Mouse (Mus musculus): ENCODE results near the gene Tssk6.

The Tssk6 gene

DNA sequence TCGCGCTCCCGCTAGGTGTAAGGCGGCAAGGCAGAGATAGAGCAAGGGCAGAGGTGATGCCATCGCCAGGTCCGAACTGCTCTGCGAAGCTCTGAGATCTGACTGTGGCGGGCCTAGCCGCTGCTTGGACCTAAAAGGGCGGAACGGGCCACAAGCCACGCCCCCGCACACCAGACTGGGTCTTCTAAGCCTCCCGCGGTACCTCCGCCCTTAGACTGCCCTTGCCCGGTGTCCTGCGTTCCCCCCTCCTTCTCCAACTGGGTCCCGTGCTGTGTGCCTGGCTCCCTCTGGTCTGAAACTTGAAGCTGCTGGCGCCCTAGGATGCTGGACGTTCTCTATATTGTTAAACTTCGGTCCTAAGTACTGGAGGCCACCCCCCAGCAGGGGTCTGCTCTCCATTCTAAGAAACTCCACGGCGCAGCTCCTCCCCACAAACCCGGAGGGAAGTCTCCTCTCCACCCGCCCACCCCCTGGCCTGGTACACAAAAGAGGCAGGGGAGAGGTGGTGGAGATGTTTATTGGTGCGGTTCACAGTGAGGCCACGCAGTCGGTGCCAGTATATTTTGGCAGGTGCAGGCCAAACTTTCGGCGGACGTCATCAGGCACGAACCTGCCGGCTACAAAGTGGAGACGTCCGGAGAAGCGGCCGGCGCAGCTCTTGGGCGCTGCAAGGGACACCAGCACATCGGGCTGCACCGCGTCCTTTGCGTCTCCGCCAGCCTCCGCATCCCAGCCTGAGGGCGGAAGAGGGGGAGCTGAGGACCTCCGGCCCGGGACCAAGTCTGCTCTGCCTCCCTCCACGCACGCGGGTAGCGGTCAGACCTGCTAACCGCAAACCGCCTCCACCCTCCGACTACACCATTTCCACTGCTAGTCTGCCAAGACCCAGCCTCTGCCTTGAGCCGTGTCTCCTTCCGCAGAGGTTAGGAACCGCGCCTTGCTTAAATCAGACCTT is 14.4 kb upstream of the Tssk6 start, which contains the start of gene Cilp2:
Cilp2 (minus strand) TSS at position 399 of the 955 bp plus-strand sequence.
- peak; percentile 47 for DNase-seq

DNA sequence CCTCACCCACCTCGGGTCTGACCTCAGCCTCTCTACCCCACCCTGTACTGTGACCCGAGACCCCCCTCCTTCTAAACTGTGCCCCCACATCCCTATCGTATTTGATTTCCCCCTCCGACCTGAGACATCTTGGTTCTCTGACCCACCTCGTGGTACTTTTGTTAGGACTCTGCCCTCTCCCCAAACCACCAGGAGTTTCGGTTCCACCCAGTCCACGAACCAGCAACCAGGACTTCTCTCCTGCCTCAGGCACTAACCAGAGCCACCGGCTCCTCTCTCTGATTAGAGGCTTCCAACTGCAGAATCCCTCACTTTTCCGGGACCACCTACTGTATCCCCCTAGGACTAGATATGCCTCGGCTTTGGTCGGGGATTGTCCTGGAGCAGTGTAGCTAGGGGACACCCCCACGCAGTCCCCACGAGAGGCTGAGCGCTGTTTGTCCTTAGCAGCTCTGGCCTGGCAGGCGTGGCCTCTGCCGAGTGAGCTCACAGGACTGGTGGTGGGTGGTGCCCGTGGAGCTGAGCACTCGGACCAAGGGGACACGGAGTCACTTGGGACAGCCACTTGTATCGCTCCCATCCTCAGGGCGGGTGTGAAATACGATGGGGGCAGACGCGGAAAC is 13.6 kb upstream of the Tssk6 start:
- DNase-seq, result no peak

DNA sequence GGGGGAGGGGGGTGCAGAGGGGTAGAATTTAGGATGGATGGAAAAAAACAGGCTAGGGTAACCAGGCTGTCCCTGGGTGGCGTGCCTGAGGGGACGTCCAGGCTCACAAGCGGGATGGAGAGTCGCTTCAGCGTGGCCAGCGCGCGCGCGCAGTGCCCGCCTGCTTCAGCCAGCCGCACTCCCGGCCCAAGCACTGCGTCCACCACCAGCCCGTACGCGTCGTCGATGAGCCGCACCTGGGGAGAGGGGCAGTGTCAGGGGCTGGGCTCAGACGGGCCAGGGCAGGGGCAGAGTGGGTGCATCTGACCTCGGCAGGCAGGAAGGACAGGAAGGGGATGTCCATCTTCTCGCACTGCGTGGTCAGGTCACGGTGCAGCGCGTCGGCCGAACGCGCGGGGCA is 13.1 kb upstream of the Tssk6 start:
- no peak for DNase-seq

DNA sequence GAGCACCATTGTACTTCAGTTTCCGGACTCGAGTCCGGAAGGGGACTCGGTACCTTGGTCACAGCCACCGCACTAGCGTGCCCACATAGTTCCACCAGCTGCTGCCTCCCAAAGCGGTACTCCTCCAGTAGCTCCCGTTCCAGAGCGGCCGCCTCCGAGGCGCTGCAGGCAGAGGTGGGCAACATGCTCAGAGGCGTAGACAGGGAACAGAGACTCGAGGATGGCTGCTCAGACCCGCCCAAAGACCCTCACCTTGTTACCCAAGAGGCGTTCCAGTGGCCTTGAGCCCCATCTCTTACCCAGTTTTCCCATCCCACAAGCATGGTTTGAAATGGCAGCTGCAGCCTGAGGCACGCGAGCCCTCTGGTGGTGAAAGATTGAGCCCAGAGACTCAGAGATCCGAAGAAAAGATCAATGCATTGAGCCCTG is 11.2 kb upstream of the Tssk6 start:
- DNase-seq, result no peak

DNA sequence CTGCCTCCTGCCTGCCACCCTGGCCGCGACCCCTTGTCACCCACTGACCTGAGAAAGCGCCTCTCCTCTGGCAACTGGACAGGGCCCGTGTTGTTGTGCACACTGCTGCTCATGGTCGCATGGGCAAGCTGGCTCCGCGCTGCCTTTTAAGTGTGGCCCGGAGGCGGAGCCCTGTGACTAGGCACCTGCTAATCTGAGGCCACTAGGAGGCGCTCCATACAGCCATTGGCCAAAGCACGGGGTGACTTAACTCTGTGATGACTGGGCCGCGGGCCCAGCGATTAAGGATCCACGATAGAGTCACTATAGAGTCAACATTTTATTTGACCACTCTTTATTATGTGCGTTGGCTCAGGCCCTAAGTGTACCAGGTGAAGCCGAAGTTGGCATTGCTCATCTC is 8.1 kb upstream of the Tssk6 start:
- DNase-seq, result peak; percentile 67

DNA sequence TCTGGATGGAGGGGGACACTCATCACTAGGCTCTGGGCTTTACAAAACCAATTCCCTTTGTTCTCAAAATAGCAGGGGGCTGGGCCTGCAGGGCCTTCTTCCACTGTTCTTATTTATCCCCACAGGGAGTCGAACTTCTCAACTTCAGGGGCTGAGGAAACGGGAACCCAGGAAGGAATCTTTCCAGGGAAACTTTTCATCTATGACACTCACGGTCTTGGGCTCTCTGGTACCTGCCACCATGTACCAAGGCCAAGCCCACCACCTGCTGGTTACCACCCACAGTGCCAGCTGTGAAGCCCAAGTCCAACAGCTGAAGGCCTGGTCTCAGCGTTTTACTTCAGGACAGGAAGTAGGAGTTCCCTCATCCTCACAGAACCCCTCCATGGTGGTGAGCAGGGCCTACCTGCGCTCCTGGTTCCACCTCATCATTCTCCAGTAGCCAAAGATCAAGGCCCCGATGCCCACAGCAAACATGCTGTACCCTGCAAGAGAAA is 7.1 kb upstream of the Tssk6 start:
- DNase-seq, result no peak

DNA sequence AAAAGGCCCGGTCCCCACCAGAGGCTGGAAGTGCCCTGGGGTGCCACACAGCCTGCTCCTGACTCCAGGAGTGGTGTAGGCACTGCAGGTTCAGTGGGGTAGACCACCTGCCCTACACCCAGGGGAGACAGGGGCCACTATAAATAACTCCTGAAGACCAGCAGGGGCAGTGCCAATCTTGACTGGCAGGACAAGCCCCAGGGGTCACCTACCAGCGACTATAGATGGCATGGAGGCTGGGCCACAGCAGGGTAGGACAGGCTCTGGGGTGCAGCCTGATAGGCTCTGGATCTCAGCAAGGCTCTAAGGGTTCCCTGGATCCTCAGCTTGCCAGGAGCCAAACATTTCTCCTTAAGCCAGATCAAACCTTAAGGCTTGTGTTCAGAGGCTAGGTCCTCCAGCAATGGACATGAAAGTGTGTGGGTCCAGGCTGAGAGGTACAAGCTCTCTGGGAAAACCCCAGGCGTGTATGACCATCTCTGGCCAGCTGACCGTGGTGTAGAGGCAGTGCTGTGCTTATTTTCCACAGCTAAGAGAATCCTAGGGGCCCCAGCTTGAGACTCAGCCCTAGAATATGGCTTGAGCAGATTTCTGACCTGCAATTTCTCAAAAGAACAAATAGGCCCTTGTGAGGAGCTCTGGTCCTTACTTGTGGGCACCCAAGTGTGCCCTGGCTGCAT is 6.1 kb upstream of the Tssk6 start:
- DNase-seq, result no peak

DNA sequence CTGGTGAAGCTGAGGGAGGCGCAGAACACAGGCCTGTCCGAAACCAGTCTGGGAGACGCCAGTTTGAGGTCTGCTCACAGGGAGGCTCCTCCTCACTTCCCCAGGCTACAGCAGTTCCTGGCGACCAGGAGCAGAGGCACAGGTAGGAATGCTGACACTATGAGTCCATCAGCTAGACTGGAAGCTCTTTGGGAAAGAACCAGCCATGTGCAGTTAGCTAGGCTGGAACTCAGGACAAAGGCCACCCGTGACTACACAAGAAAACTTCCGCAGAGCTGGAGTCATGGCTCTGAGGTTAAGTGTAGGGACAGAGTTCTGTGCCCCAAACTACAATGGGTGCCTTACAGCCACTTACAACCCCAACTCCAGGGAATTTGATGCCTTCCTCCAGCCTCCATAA is 4.1 kb upstream of the Tssk6 start:
- peak; percentile 57 for DNase-seq

DNA sequence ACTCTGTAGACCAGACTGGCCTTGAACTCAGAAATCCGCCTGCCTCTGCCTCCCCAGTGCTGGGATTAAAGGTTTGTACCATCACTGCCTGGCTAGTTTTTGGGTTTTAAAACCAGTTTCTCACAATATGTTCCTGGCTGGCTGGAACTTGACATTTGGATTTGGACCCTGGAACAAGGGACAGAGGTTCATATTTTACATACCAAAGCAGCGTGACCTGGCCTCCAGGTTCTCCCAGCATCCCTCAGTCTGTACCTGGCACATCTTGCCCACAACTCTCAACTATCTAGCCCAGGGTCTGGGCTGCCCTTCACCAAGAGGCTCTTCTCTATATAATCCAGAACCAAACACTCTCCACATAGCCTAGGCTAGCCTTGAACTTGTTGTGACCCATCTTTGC is 2.1 kb upstream of the Tssk6 start:
- peak; percentile 71 for DNase-seq

DNA sequence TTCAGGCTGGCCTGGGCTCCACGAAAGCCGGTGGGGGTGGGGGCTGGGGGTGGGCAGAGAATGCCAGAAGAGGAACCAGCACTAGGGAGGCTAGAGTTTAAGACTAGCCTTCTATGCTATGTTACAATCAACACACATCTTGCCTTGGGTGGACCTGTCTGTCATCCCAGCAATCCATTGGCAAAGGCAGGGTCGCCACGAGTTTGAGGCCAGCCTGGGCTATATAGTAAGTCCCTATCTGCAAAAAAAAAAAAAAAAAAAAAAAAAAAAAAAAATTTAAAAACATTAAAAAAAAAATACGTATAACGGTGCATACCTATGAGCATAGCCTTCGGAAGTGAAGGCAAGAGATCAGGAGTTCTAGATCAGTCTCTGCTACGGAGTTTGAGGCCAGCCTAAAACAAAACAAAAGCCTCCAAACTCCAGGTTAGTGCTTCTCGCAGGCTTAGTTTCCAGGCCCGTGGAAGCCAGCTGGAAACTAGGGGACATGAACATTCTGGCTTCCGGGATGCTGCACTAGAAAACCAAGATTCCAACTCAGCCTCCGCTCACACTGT is 1.0 kb upstream of the Tssk6 start:
- peak; percentile 33 for DNase-seq

DNA sequence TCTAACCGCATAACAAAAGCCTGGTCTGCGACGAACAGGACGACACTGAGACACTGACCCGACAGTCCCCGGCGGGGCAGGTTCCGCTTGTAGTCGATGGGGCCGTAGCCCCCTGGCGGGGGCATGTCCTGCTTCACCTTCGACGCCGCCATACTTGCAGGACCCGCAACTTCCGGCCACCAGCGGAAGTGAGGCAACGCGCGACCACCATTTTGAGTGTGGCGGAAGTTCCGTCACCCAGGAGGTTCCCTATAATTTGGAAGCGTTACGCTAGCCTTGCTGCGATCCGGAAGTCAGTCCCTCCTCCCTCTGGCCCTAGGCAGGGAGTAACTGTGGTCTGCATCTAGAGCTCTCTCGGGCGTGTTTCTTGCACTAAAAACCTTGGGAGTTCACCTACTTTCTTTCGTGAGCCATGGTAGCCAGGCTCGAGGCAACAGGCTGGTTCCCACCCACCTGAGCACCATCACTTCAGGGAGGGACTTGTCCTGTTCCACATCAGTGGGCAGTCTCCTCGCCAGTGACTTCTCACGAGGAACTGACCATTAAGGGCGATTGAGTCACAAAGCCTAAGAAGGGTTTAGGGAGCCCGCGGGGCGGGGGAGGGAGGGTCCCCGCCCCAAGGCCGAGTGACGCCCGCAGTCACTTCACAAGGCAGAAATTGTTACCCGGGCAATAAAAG is 361 bp upstream of the Tssk6 start:
- peak; percentile 98 for DNase-seq

DNA sequence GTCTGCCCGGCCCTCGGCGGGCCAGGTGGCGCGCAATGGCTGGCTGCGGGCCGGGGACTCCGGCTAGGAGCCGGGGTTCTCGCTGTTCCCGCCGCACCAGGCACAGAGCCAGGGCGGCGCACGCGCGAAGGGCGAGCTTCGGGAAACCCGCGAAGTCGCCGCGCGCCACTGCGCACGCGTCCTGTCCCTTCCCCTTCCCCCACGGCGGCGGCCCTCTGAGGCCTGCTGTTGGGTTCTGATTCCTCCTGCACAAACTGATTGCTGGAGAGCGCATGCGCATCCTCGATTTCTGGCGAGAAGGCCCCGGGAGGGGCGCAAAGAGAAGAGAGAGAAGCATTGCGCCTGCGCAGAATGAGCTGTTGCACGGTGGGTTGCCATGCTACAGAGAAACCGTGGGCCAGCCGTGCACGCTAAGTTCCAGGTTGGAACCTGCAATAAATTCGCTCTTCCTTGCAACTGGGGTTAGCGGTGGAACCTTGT is 1.1 kb downstream of the Tssk6 start:
- DNase-seq, result peak; percentile 99

DNA sequence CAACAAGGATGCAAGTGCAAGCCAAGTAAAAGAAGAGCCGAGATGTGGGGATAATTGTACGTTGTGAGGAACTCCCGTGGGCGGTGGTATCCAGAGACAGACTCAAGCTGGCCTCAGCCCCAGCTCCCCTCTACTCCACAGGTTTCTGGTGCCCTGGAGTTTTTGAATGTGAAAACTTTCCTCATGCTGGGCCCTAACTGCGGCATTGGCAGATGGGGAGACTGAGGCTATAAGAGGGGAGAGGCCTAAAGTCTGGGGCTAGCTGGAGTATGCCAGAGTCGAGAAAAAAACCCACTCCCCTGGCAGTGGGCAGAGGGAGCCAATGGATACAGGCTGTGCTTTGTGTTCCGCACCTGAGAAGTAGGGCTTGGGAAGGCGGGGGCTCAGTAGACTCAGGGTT is 2.1 kb downstream of the Tssk6 start:
- DNase-seq, result no peak

DNA sequence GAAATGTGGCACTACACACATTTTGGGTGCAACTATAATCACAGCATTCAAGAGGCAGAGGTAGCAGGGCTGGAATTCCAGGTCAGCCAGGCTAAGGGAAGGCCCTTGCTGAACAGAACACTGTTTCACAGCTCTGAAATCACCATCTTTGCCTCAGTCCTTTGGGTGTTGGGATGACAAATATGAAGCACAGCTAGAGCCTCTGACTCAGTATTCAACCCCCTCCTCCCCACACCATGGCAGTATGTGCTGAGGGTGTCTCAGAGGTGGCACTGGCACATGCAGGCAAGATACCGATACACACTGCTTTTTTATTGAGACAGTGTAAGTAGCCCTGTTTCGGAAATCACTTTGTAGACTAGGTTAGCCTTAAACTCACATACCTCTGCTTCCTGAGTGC is 4.3 kb downstream of the Tssk6 start:
- no peak for DNase-seq

DNA sequence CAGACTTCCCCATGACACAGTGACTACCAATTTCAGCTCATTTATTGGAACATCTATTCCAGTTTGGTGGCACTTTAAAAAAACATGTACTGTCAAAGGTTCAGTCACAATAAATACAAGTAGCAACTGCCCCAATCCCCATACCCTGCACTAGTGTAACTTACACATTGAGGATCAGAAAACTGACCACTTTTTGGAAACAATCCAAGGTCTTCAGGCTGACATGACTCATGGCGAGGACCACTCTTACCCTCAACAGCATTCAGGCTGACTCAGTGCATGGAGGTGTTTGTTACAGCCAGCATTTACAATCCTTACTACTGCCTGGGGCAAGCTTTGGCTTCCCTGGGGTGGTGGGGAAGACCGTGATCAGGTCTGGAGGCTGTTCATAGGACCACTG is 5.1 kb downstream of the Tssk6 start:
- DNase-seq, result no peak

DNA sequence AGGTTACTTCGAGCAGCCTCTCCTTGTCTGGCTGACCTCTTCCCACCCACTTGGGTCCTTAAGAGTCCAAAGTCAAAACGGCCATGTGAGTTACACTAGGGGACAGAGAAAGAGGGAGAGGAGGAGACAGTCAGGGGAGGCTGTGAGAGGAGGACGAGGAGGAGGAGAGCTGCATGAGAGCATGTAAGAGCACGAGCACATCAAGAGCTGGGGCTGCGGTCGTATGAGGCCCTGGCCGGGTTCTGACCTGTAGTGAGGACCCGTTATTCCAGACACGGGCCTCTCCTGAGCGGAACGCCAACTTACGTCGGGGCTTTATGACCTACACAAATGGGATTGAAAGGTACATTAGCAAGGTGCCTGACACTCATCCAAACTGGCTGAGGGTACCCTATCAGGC is 9.9 kb downstream of the Tssk6 start:
- no peak for DNase-seq

DNA sequence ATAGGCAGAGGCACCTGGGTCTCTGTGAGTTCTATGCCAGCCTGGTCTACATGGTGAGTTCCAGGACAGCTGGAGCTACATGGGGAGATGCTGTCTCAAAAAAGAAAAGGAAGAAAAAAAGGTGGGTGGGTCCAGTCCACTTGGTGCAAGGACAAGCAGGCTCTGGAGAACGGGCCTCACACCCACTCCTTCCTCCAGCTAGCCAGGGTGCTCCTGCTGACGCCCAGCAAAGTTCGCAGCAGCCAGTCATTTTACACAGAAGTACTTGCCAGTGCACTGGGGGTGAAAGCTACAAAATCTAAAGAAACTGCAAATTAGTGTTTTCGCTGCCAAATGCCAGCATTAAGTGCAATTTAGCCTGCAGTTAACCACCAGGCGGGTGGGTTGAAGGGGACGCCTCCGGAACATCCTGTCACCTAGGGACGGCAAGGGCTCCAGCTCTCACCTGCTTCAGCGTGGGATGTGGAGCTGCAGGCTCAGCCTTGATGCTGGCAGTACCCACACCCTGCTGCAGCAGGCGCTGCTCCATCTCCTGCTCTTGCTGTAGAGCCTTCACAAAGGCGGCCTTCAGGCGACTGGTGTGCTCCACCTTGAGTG is 10.6 kb downstream of the Tssk6 start:
- no peak for DNase-seq

DNA sequence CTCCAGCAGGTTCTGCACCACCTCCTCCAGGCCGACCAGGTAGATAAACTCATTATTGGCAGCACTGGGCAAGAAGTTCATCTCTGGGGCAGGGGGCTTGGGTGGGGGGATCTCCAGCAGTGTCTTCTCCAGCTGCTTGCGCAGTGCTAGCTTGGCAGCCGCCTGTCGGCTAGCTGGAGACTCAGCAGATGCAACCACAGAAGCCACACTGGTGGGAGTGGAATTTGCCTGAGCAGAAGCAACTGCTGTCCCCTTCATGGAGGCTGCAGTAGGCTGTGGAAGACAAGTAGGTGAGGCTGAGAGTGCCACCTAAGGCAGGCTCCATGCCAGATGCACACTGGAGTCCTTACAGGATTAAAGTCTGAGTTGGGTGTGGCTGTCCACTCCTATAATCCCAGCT is 12.5 kb downstream of the Tssk6 start:
- DNase-seq, result no peak

DNA sequence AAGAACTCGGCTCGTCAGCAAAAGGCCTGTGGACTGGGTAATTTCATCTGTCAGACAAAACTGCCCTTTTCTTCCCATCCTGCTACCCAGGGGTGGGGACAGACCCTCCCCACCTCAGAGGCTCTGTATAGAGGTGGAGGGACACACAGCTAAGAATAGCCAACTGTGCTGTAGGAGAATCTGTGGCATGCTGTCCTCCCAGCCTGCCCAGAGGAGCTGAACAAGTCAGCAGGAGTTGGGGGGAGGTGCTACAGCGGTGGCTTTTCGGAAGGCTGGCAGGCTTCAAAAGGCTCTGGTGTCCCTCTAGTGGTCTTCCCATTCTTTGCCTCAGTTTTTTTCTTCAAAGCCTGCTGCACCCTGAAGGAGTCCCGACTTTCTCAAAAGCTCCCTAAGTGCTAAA is 13.8 kb downstream of the Tssk6 start:
- DNase-seq, result no peak

DNA sequence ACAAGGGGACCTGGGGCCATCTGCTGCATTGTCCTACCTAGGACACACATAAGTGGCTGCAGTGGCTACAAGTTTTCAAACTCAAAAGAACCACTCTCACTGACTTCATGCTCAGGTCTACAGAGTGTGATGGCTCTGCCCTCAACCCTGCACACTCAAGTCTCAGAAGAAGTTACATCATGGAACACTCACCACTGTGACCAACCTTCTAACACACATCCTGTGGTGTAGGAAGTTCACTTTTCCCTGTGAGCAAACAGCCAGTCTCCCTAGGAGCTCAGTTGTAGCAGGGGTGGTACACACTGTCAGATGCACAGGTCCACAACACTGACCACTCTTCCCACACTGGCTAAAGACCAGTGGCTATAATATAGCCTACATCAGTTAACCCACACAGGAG is 16.5 kb downstream of the Tssk6 start:
- no peak for DNase-seq

DNA sequence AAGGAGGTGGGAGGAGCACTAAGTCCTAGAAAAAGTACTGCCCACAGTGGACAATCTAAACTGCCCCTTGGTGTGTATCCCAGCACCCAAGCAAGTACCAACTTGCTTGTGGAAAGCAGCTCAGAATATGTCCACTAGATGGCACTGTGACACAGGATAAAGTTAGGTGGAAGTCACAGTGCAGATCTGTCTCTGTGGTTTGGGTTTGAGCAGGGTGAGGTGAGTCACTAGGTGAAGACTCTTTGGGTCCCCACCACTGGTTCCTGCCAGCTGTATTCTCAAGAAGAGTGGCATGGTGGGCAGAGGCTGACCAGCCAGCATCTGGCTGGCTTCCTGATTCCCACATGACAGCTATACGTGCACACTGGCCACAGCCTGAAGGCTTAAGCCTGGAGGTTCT is 17.0 kb downstream of the Tssk6 start:
- DNase-seq, result peak; percentile 89

Data from kidney, adult 9 months (tissue).